Mouse (Mus musculus): ENCODE measurements at regions not wholly inside any gene's neighbourhood (a gene's known extent, or its start where the extent isn't known, plus 50 kb on each side); places are given as distances from the start of the nearest gene placed in this dataset.

DNA sequence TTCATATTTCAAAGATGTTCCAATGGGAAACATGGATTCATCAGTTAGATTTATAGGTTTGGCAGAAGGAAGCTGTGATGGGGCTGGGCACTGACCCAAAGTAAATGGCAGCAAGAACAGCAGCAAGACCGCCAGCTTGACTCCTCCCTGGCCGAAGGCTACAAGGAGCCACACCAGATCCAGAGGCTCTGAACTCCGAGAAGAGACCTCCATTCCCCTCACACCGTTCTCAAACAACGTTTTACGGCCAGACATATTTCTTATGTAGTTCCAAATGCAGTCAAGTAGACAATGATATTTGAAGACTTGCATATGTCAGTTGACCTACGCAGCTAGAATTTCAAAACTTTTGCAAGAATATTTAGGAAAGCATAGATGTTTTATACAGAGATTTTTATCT lies 397.2 kb upstream of the Large1 start:
- no peak for TF ChIP-seq HCFC1 (IDR thresholded peaks at IDR 0.05; ENCODE audit: borderline replicate concordance, insufficient read depth, low read length)
- no peak for TF ChIP-seq ZC3H11A (IDR thresholded peaks at IDR 0.05; ENCODE audit: borderline replicate concordance, low read depth, low read length)
- no peak for TF ChIP-seq MAFK (IDR thresholded peaks at IDR 0.05; ENCODE audit: insufficient read depth, low read depth, low read length)
- TF ChIP-seq ZNF384 (IDR thresholded peaks at IDR 0.05; ENCODE audit: low read depth, low read length) = no peak

Measured in ES-E14 (cell line).